Mouse (Mus musculus): ENCODE results near the gene Prtn3.
A peak's percentile ranks its signal among the peaks of the same experiment; 100 is the strongest.

Prtn3 gene

GRCm38 (mm10) chr10:79927324-79928029, 53.2 kb downstream of the Prtn3 start:
- peak; percentile 55 for DNase-seq (ENCODE audit: low read depth, low spot score)

DNA sequence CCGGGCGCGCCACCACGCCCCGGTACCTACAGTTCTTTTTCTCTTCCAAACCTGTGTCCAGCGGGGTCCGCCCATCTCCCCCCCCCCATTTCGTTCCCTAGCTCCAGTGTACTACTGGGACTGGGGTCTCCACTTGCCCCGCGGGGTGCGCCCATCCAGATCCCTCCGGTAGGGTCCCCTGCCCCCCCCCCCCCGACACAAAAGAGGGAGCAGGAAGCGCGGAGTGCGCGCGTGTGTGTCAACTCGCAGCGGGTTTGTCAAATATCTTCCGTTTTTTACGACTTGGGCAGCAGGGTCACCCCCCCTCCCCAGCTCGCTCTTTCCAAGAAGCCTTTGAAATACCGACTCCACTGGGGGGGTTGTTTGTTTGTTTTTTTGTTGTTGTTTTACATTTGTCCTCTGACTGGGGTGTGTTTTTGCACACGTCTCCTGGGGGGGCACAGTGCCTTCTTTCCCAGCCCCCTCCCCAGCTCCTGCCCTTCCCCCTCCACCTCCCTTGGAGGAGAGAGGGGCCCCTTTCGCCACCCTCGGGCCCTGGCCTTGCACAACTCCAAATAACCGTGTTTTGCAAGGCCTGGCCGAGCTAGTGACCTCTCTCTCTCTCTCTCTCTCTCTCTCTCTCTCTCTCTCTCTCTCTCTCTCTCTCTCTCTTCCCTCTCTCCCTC, 53.9 kb downstream of the Prtn3 start:
- no peak for DNase-seq (ENCODE audit: low read depth, low spot score)

DNA sequence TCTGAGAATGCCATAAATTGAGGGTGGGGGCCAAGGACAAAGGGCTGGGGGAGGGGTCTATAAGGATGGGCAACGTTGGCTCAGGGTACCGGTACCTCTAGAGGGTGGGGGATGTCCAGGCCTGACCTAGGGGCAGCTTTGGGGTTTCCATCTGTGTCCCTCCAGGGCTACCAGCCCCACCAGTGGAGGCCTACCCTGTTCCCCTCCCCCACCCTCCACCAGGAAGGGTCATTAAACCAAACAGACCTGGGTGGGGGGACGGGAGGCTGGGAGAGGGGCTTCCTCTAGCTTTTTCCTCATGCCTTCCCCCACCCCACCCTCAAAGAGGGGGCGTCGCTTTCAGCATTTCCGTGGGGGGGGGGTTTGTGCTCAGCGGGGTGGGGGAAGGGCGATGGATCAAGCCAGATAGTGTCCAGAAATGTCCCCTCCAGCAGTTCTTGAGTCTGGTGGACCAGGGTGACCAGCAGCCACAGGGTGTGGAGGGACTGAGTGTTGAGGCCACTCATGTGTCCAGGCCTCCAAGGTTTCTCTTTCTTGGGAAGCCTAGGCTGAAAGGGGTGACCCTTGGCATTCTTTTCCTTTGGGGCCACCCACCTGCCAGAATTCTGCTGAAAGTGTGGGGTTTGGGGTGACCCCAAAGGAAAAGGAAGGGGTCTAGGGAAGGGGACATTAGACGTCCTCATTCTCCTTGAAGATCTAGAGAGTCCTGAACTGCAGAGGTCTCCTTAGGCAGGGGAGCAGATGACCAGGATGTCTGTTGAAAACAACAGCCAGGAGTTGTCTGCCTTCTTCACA, 54.8 kb downstream of the Prtn3 start:
- no peak for DNase-seq (ENCODE audit: low read depth, low spot score)

DNA sequence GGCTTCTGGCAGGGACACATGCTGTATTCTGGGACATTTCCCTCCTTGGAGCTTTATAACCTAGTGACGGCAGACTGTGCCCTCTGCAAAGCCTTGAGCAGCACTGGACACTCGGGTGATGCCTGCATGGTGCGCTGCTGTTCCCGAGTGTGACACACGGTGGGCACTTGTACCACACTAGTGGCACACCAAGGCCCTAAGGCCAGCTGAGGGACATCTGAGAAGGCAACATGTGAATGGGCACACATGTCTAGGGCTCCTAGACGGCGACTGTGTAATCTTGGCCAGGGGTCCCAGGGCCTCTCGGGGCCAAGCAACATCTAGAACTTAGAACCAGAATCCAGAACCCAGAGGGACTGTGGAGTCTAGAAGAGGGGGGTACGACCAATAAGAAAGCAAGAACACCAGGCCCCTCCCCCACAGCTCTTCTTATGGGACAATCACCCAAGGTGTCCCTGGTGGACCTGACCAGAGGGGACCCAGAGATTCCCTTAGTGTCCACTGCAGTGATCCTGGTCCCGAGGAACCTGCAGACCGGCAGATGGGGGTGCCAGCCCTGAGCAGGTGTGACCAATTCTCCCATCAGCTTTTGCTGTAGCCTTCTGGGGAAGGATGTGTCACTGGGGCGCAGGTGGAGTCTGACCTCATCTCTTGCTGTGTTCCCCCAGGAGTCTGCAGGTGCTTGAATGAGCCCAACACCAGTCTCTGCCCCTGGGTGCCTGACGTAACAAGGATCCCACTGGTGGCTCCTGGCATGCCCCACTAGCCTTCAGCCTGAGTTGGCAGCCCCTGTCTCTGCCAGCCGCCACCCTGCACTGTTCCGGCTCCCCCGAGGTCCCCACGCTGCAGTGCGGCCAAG, 55.9 kb downstream of the Prtn3 start:
- no peak for DNase-seq (ENCODE audit: low read depth, low spot score)

DNA sequence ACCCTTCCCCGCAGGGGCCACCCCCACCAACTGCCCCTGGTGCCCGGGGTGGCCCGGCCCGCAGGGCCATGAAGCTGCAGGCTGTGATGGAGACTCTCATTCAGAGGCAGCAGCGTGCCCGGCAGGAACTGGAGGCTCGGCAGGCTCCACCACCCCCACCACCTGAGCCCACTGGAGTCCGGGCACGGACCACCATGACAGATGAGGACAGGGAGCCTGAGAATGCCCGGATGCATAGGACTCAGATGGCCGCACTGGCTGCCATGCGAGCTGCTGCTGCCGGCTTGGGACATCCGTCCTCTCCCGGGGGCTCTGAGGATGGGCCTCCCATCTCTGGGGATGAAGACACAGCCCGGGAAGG, 56.5 kb downstream of the Prtn3 start:
- no peak for DNase-seq (ENCODE audit: low read depth, low spot score)

- no peak for DNase-seq (ENCODE audit: low read depth, low spot score)
These were observed 57.5 kb downstream of the Prtn3 start for GRCm38 (mm10) chr10:79931797-79932196.

GRCm38 (mm10) chr10:79932736-79933135, 58.5 kb downstream of the Prtn3 start:
- no peak for DNase-seq (ENCODE audit: low read depth, low spot score)
